Mouse (Mus musculus): ENCODE measurements at regions not wholly inside any gene's neighbourhood (a gene's known extent, or its start where the extent isn't known, plus 50 kb on each side); places are given as distances from the start of the nearest gene placed in this dataset.

DNA sequence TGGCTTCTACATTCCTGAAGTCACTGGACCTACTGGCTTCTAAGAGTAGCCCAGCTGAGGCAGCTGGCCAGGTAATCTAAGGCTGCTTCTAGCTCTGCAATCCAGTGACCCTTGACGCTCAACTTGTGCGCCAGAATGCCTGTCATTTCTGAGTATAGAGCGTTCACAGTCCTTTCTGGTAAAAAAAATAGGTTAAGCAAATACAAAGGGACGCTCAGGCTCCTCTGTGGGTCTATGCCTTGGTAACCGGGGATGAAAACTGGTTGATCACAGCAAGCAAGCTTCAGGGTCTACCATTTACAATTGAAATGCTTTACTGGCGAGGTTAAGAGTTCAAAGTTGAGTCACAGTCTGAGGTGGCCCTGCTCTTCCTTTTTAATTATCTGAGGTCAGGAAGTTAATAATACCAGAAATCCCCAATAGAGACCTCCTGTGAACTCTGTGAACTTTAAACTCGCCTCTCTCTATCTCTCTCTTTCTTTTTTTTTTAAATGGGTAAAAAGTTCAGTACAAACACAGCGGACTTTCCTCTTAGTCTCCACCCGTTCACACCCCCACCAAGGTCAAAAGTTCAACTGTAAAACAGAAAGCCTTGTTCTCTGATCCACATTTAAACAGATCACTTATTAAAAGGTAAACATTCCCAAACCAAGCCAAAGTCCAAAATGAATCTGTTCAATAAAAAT is 148.6 kb downstream of the Nrip1 start:
- Histone ChIP-seq H3K4me1 (ENCODE audit: insufficient read depth, low read depth, low read length) (no peaks in the 10 kb centered on the region), H3K27me3 (ENCODE audit: insufficient read depth, low read length) (peaks cover 13% of the 10 kb centered on the region), H3K4me3 (ENCODE audit: low read depth, low read length) (no peak overlapping the region), H3K36me3 (replicated peaks) (no peaks in the 10 kb centered on the region), H3K9me3 (replicated peaks) (no peaks in the 10 kb centered on the region)
- TF ChIP-seq GATA1 (IDR thresholded peaks at IDR 0.05; ENCODE audit: borderline replicate concordance, low read length), result no peak
- ATAC-seq (ENCODE audit: extremely low read depth, insufficient number of reproducible peaks, low FRiP score, poor library complexity, severe bottlenecking) (no peak), DNase-seq (ENCODE audit: low spot score) (no peak)

DNA sequence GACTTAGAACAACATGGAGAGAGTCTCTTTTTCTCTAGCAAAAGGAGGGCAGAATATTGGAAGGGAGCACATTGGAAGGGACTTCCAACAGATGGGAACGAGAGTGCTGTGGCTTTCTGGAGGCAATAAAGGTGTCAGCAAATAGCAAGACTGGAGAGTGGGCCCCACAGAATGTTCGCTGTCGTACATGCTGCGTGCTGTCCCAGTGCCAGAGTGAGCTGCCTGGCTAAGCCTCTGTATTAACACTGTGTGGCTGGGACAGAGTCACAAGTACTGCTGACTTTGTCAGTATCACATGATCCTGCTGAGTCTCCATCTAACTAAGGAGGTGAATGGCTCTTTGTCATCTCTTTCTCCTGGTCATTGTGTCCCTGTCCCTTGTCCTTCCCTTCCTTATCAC is 149.9 kb downstream of the Nrip1 start:
- H3K36me3 ChIP-seq (replicated peaks), result no peaks in the 10 kb centered on the region
- no peak overlapping the region for H3K4me3 ChIP-seq (ENCODE audit: low read depth, low read length)
- no peaks in the 10 kb centered on the region for H3K9me3 ChIP-seq (replicated peaks)
- no peaks in the 10 kb centered on the region for H3K4me1 ChIP-seq (ENCODE audit: insufficient read depth, low read depth, low read length)
- no peak for DNase-seq (ENCODE audit: low spot score)
- no peak for ATAC-seq (ENCODE audit: extremely low read depth, insufficient number of reproducible peaks, low FRiP score, poor library complexity, severe bottlenecking)
- peaks cover 12% of the 10 kb centered on the region for H3K27me3 ChIP-seq (ENCODE audit: insufficient read depth, low read length)
- TF ChIP-seq CTCF (IDR thresholded peaks at IDR 0.05; ENCODE audit: low read depth, low read length), result no peak
- no peak for TF ChIP-seq GATA1 (IDR thresholded peaks at IDR 0.05; ENCODE audit: borderline replicate concordance, low read length)
- TF ChIP-seq GATA2 (IDR thresholded peaks at IDR 0.05; ENCODE audit: borderline replicate concordance, low read depth, low read length), result no peak
- TF ChIP-seq POLR2AphosphoS5 (IDR thresholded peaks at IDR 0.05; ENCODE audit: insufficient replicate concordance, low read depth, low read length), result no peak
- TF ChIP-seq TAL1 (conservative IDR thresholded peaks at IDR 0.05; ENCODE audit: low read depth, low read length), result no peak

DNA sequence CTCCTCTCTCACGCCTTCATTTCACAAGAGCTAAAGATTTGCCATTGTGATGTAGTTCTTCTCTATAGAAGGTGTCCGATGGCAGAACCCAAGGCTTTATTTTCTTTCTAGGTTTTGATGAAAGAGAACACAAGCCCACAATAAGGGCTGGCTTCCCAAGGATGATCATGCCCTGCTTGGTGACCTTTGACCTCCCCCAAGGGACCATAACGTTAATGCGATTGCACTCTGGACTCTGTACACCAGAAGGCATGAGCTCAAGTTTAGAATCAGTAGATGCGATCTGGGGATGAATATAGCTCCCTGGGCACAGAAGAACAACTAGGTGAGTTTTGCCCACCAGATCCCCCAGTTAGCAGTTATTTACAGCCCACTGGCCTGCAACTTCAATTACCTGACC is 150.7 kb downstream of the Nrip1 start:
- TF ChIP-seq TAL1 (conservative IDR thresholded peaks at IDR 0.05; ENCODE audit: low read depth, low read length) (no peak), POLR2AphosphoS5 (IDR thresholded peaks at IDR 0.05; ENCODE audit: insufficient replicate concordance, low read depth, low read length) (no peak), CTCF (IDR thresholded peaks at IDR 0.05; ENCODE audit: low read depth, low read length) (no peak), GATA2 (IDR thresholded peaks at IDR 0.05; ENCODE audit: borderline replicate concordance, low read depth, low read length) (no peak), GATA1 (IDR thresholded peaks at IDR 0.05; ENCODE audit: borderline replicate concordance, low read length) (no peak)
- no peaks in the 10 kb centered on the region for H3K36me3 ChIP-seq (replicated peaks)
- no peaks in the 10 kb centered on the region for H3K4me1 ChIP-seq (ENCODE audit: insufficient read depth, low read depth, low read length)
- DNase-seq (ENCODE audit: low spot score) (no peak), ATAC-seq (ENCODE audit: extremely low read depth, insufficient number of reproducible peaks, low FRiP score, poor library complexity, severe bottlenecking) (no peak)
- no peaks in the 10 kb centered on the region for H3K9me3 ChIP-seq (replicated peaks)
- H3K4me3 ChIP-seq (ENCODE audit: low read depth, low read length), result no peak overlapping the region
- peaks cover 9% of the 10 kb centered on the region for H3K27me3 ChIP-seq (ENCODE audit: insufficient read depth, low read length)

DNA sequence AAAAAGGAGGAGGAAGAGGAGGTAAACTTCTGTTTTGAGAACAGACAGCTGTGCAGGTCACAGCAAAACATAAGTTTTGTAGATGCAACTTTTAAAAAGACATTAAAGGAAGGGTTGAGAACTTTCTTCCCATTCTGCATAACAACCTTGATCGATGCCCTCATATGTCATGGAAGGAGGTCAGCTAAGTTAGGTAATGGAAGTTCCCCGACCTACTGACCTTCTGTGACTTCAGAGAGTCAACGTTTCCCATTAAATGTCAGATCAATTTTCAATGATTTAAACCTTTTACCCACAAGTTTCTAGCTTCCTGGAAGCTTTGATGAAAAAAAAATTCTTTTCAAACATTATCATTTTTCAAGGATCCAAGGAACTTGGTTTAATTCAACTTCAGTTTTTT is 153.2 kb downstream of the Nrip1 start:
- TF ChIP-seq GATA2 (IDR thresholded peaks at IDR 0.05; ENCODE audit: borderline replicate concordance, low read depth, low read length) (no peak), POLR2AphosphoS5 (IDR thresholded peaks at IDR 0.05; ENCODE audit: insufficient replicate concordance, low read depth, low read length) (no peak), TAL1 (conservative IDR thresholded peaks at IDR 0.05; ENCODE audit: low read depth, low read length) (no peak), GATA1 (IDR thresholded peaks at IDR 0.05; ENCODE audit: borderline replicate concordance, low read length) (no peak), CTCF (IDR thresholded peaks at IDR 0.05; ENCODE audit: low read depth, low read length) (no peak)
- H3K9me3 ChIP-seq (replicated peaks), result no peaks in the 10 kb centered on the region
- H3K4me1 ChIP-seq (ENCODE audit: insufficient read depth, low read depth, low read length), result no peaks in the 10 kb centered on the region
- no peak for ATAC-seq (ENCODE audit: extremely low read depth, insufficient number of reproducible peaks, low FRiP score, poor library complexity, severe bottlenecking)
- H3K27me3 ChIP-seq (ENCODE audit: insufficient read depth, low read length), result peaks cover 5% of the 10 kb centered on the region
- H3K4me3 ChIP-seq (ENCODE audit: low read depth, low read length), result no peak overlapping the region
- H3K36me3 ChIP-seq (replicated peaks), result no peaks in the 10 kb centered on the region
- no peak for DNase-seq (ENCODE audit: low spot score)

DNA sequence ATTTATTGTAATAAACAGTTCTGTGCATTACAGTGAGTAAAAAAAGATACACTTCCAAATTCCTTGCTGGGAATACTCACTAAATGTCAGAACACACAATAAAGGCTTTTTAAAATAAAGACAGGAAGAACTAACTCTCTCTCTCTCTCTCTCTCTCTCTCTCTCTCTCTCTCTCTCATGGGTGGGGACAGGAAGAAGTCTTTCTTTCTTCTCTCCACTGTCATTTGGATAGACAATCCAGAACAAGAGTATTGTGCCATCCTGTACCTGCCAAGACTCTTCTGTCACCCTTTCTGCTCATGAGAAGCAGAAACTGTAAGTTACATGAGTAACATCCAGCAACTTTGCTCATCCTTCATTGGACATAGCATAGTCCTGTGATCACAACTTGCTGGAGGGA is 154.4 kb downstream of the Nrip1 start:
- ATAC-seq (ENCODE audit: extremely low read depth, insufficient number of reproducible peaks, low FRiP score, poor library complexity, severe bottlenecking) (no peak), DNase-seq (ENCODE audit: low spot score) (no peak)
- Histone ChIP-seq H3K27me3 (ENCODE audit: insufficient read depth, low read length) (peaks cover 5% of the 10 kb centered on the region), H3K36me3 (replicated peaks) (no peaks in the 10 kb centered on the region), H3K9me3 (replicated peaks) (no peaks in the 10 kb centered on the region), H3K4me3 (ENCODE audit: low read depth, low read length) (no peak overlapping the region), H3K4me1 (ENCODE audit: insufficient read depth, low read depth, low read length) (no peaks in the 10 kb centered on the region)
- no peak for TF ChIP-seq GATA2 (IDR thresholded peaks at IDR 0.05; ENCODE audit: borderline replicate concordance, low read depth, low read length)
- TF ChIP-seq CTCF (IDR thresholded peaks at IDR 0.05; ENCODE audit: low read depth, low read length), result no peak
- TF ChIP-seq POLR2AphosphoS5 (IDR thresholded peaks at IDR 0.05; ENCODE audit: insufficient replicate concordance, low read depth, low read length), result no peak
- TF ChIP-seq GATA1 (IDR thresholded peaks at IDR 0.05; ENCODE audit: borderline replicate concordance, low read length), result no peak
- TF ChIP-seq TAL1 (conservative IDR thresholded peaks at IDR 0.05; ENCODE audit: low read depth, low read length), result no peak

DNA sequence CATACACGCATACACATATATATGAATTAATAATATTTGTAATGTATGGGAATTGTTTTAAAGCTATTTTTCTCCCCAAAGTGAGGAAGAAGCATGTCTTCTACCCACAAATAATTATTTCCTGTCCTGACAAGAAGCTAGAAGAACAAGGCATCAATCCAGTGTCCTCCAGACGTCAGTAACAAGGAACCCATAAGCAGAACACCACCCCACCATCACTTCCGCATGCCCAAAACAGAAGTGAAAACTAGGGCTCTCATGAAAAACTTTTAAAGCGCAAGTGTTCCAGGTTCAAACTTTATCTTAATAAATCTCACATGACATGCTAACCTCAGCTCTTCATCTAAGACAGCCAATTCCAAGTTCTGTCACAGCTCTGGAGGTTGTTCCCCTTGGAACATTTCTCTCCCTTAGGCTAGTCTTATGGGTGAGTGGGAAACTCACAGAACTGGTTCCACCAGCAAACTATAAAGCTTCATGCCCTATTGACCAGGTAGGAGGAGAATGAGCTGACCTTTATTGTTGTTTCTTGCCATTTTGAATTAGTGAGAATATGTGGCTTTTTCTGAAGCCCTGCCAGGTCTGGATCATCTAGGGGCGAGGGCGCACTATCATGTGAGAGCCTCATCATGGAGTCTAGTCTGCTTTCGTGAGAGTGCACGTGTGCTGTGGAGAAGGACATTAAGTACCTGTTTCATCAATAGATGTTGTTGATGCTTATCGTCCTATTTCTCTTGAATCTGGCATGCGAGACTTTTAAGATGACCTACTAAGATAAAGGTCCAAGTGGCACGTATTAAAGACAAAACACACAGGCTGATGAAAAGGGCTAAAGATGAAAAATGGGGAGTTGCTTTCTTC is 155.1 kb downstream of the Nrip1 start:
- Histone ChIP-seq H3K9me3 (replicated peaks) (no peaks in the 10 kb centered on the region), H3K4me1 (ENCODE audit: insufficient read depth, low read depth, low read length) (no peaks in the 10 kb centered on the region), H3K27me3 (ENCODE audit: insufficient read depth, low read length) (peaks cover 5% of the 10 kb centered on the region), H3K36me3 (replicated peaks) (no peaks in the 10 kb centered on the region), H3K4me3 (ENCODE audit: low read depth, low read length) (no peak overlapping the region)
- no peak for TF ChIP-seq GATA2 (IDR thresholded peaks at IDR 0.05; ENCODE audit: borderline replicate concordance, low read depth, low read length)
- no peak for TF ChIP-seq TAL1 (conservative IDR thresholded peaks at IDR 0.05; ENCODE audit: low read depth, low read length)
- TF ChIP-seq POLR2AphosphoS5 (IDR thresholded peaks at IDR 0.05; ENCODE audit: insufficient replicate concordance, low read depth, low read length), result no peak
- TF ChIP-seq GATA1 (IDR thresholded peaks at IDR 0.05; ENCODE audit: borderline replicate concordance, low read length), result no peak
- no peak for TF ChIP-seq CTCF (IDR thresholded peaks at IDR 0.05; ENCODE audit: low read depth, low read length)
- ATAC-seq (ENCODE audit: extremely low read depth, insufficient number of reproducible peaks, low FRiP score, poor library complexity, severe bottlenecking) (no peak), DNase-seq (ENCODE audit: low spot score) (no peak)
